Mouse (Mus musculus) liver, adult 2 months (tissue): ENCODE data around the gene Mthfd2. TPM values are rescaled to one million over a fixed set of nuclear protein-coding genes. Genes with fewer than 3 reads are reported as not detected.
A peak's percentile ranks its signal among the peaks of the same experiment; 100 is the strongest.

Experiments
- DNase-seq: peaks from one replicate; pipeline ENCODE4 v3.0.0-alpha.2; 2011; ENCODE audit warnings: low read depth, low spot score; ENCODE audit errors: extremely low read depth
- H3K27ac ChIP-seq: fragments of 200-500 bp; replicated peaks from 2 replicates; pipeline ENCODE4 v1.5.1; 2012; ENCODE audit warnings: low read depth, mild to moderate bottlenecking, control low read depth, inconsistent platforms, low read length; ENCODE audit not compliant: insufficient read depth
- H3K27me3 ChIP-seq: fragments of 200-500 bp; 2 replicates; pipeline ENCODE4 v1.6.1; 2012; ENCODE audit warnings: mild to moderate bottlenecking, moderate library complexity, low read length, inconsistent platforms; ENCODE audit not compliant: control insufficient read depth, insufficient read depth
- H3K36me3 ChIP-seq: fragments of 200-500 bp; 2 replicates; pipeline ENCODE4 v1.6.1; 2012; ENCODE audit warnings: low read length, inconsistent platforms; ENCODE audit not compliant: control insufficient read depth, insufficient read depth
- H3K4me1 ChIP-seq: fragments of 200-500 bp; 2 replicates; pipeline ENCODE4 v1.6.1; 2011; ENCODE audit warnings: low read length; ENCODE audit not compliant: control insufficient read depth, insufficient read depth
- H3K4me3 ChIP-seq: fragments of 200-500 bp; 2 replicates; pipeline ENCODE4 v1.5.1; 2011; ENCODE audit warnings: low read depth, mild to moderate bottlenecking, control low read depth, low read length, moderate library complexity; ENCODE audit not compliant: insufficient read depth
- H3K79me2 ChIP-seq: fragments of 200-500 bp; 2 replicates; pipeline ENCODE4 v1.6.1; 2012; ENCODE audit warnings: inconsistent platforms, mild to moderate bottlenecking, low read length, moderate library complexity; ENCODE audit not compliant: control insufficient read depth, insufficient read depth
- H3K9ac ChIP-seq: fragments of 200-500 bp; 2 replicates; pipeline ENCODE4 v1.6.1; 2012; ENCODE audit warnings: low read depth, mild to moderate bottlenecking, control low read depth, inconsistent platforms, low read length
- CTCF ChIP-seq: fragments of 200-500 bp; IDR thresholded peaks from 2 replicates; pipeline ENCODE4 v1.5.1; 2011; ENCODE audit warnings: low read depth, low read length, control low read depth
- POLR2A ChIP-seq: fragments of 200-500 bp; IDR thresholded peaks from 2 replicates; pipeline ENCODE4 v1.6.1; 2011; ENCODE audit warnings: low read length, control low read depth; ENCODE audit not compliant: insufficient read depth; ENCODE audit errors: extremely low read depth
- WGBS: fragments of 180-500 bp; shearing (Covaris S2); methylation state at CpG from one replicate; pipeline ENCODE4 v1.1.7; 2018; 5-methylcytosine and 5-hydroxymethylcytosine counted together
- polyA plus RNA-seq: library from polyadenylated mRNA; depleted of rRNA; stranded (reverse); fragments of >200 nt; gene quantifications from 2 replicates; pipeline ENCODE4 v1.2.3, GENCODE M21; 2012
- total RNA-seq: library from RNA; depleted of rRNA; stranded (reverse); fragments of >200 nt; gene quantifications from 2 replicates; pipeline ENCODE4 v1.2.3, GENCODE M21; 2014

Gene Mthfd2
- total and polyA plus RNA-seq, 2 experiments, result 0.83 to 1.1 TPM

GRCm38 (mm10) chr6:83322794-83323193, 2.9 kb downstream of the Mthfd2 start:
- Histone ChIP-seq H3K9ac (no peak overlapping the region), H3K27me3 (no peaks in the 10 kb centered on the region), H3K4me3 (no peak overlapping the region), H3K36me3 (no peaks in the 10 kb centered on the region), H3K27ac (no peak overlapping the region), H3K4me1 (peaks cover 4% of the 10 kb centered on the region; the same call in 1 of the 2 replicates), H3K79me2 (peaks cover 8% of the 10 kb centered on the region; the same call in 1 of the 2 replicates)
- TF ChIP-seq CTCF (no peak), POLR2A (no peak)
- DNase-seq, result no peak
- WGBS, result 67% methylated on average over 2 of the region's 2 CpGs

DNA sequence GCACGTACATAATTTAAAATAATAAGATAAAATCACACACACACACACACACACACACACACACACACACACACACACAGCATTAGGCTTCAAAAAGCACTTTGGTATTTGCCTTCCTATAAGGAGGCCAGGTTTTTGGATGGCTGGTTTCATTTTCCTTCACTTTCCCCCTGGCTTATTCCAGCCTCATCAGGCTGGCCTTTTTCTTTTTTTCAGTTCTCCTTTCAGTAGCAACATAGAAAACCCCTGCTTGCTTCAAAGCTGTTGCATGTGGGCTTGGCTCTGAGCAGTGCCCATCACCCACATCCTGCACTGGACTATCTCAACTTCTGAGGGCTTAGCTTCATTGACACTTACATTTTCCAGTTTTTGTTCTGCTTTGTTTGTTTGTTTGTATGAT, 3.8 kb downstream of the Mthfd2 start:
- Histone ChIP-seq H3K4me1 (peaks cover 2% of the 10 kb centered on the region; the same call in 1 of the 2 replicates), H3K36me3 (no peaks in the 10 kb centered on the region), H3K79me2 (peaks cover 4% of the 10 kb centered on the region; the same call in 1 of the 2 replicates), H3K9ac (no peak overlapping the region), H3K4me3 (no peak overlapping the region), H3K27ac (no peak overlapping the region), H3K27me3 (no peaks in the 10 kb centered on the region)
- TF ChIP-seq POLR2A (no peak), CTCF (no peak)
- WGBS, result 75% methylated on average over 1 of the region's 1 CpGs
- no peak for DNase-seq

GRCm38 (mm10) chr6:83317108-83317741, 8.5 kb downstream of the Mthfd2 start:
- DNase-seq, result peak; percentile 56
- Histone ChIP-seq H3K4me3 (peak overlapping the region; percentile 87), H3K4me1 (peaks cover 4% of the 10 kb centered on the region), H3K27me3 (no peaks in the 10 kb centered on the region), H3K9ac (peak overlapping the region; percentile 83), H3K36me3 (no peaks in the 10 kb centered on the region), H3K27ac (no peak overlapping the region), H3K79me2 (no peaks in the 10 kb centered on the region)
- WGBS, result under 1% methylated on average over 52 of the region's 52 CpGs
- peak; percentile 84 for TF ChIP-seq CTCF
- TF ChIP-seq POLR2A, result no peak

- Histone ChIP-seq H3K27ac (no peak overlapping the region), H3K9ac (no peak overlapping the region), H3K4me3 (no peak overlapping the region), H3K36me3 (no peaks in the 10 kb centered on the region), H3K27me3 (no peaks in the 10 kb centered on the region), H3K4me1 (peaks cover 7% of the 10 kb centered on the region), H3K79me2 (no peaks in the 10 kb centered on the region)
- TF ChIP-seq CTCF, result no peak
- no peak for TF ChIP-seq POLR2A
- 9% methylated on average over 10 of the region's 10 CpGs for WGBS
- DNase-seq, result no peak
Observed at GRCm38 (mm10) chr6:83316022-83316421, 9.7 kb downstream of the Mthfd2 start.

DNA sequence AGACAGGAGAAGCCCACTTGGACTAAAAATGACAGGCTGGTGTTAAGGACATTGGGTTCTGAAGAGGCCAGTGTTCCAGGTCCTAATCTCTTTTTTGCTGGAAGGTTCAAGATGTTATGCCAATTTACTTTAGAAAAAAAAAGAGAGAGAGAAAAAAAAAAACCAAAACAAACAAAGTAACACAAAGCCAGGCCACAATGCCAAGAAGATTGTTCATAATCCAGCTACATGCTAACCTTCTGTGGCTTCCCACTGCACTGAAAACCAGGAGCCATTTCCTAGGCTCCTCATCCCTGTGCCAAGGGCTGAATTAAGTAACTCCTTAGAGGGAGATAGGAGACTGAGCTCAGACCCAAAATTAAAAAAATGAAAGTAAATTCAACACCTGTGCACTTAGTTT, 10.4 kb downstream of the Mthfd2 start:
- H3K27ac ChIP-seq, result no peak overlapping the region
- H3K4me1 ChIP-seq, result peaks cover 7% of the 10 kb centered on the region
- no peak for DNase-seq
- H3K36me3 ChIP-seq, result no peaks in the 10 kb centered on the region
- no peaks in the 10 kb centered on the region for H3K27me3 ChIP-seq
- no peak overlapping the region for H3K9ac ChIP-seq
- no peak overlapping the region for H3K4me3 ChIP-seq
- TF ChIP-seq CTCF (no peak), POLR2A (no peak)
- no peaks in the 10 kb centered on the region for H3K79me2 ChIP-seq

GRCm38 (mm10) chr6:83312514-83312913, 13.2 kb downstream of the Mthfd2 start:
- TF ChIP-seq CTCF (no peak), POLR2A (no peak)
- WGBS, result 92% methylated on average over 8 of the region's 8 CpGs
- no peak overlapping the region for H3K9ac ChIP-seq
- H3K4me1 ChIP-seq, result peaks cover 7% of the 10 kb centered on the region
- H3K4me3 ChIP-seq, result no peak overlapping the region
- no peak for DNase-seq
- no peak overlapping the region for H3K27ac ChIP-seq
- H3K27me3 ChIP-seq, result no peaks in the 10 kb centered on the region
- no peaks in the 10 kb centered on the region for H3K79me2 ChIP-seq
- H3K36me3 ChIP-seq, result no peaks in the 10 kb centered on the region
